Mouse (Mus musculus) small intestine, adult 2 months (tissue): ENCODE data around the gene Prrt1.

ENCODE experiments used
- CTCF ChIP-seq: fragments of 200-500 bp; IDR thresholded peaks from 2 replicates; pipeline ENCODE4 v1.5.1; 2012; ENCODE audit warnings: low read depth, mild to moderate bottlenecking, control low read depth, inconsistent platforms, low read length, moderate library complexity, mixed read lengths; ENCODE audit not compliant: insufficient replicate concordance, insufficient read length; ENCODE audit errors: extremely low read depth
- POLR2A ChIP-seq: fragments of 200-500 bp; IDR thresholded peaks from 2 replicates; pipeline ENCODE4 v1.6.1; 2012; ENCODE audit warnings: low read depth, mild to moderate bottlenecking, control low read depth, inconsistent platforms, low read length, moderate library complexity

DNA sequence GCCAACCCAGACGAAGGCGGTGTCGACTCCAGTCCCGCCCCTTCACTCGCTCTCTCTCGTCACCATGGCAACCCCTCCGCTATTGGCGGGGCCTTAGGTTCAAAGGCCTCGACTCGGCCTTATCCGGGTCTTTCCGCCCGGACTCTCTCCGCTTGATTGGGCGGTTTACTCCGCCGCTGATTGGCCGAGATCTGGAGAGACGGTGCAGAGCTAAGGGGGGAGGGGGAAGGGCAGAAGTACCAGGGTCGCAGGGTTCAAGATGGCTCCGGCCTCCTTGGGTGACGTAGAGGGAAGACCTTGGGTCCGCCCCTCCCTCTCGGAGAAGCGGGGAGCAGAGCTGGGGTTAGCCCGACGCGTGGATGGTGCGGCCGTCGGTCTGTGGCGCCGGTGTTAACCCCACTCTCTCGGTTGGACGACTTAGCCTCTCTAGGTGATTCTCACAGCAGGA lies 25.2 kb upstream of the Prrt1 start, which contains the start of gene Agpat1:
- TF ChIP-seq CTCF (no peak), POLR2A (peak; percentile 91)
